Mouse (Mus musculus): ENCODE measurements at regions not wholly inside any gene's neighbourhood (a gene's known extent, or its start where the extent isn't known, plus 50 kb on each side); places are given as distances from the start of the nearest gene placed in this dataset.

DNA sequence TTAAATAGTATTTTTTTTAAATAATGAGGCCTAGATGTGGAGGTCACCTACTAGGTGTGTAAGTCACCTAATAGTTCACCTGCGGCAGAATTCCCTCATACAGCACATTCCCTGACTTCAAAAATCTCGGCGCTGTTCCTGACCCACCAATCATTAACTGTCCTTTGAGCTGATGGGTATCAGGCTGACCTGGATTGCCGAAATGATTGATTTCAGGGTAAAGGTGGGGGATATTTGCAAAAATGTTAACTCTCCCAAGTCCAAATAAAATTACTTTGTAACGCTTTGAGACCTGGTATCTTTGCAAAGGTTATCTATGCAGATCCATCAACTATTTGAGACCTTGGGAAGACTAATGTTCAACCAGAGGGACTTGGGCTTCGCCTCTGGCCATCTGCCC, 82.9 kb upstream of the Pced1b start:
- Histone ChIP-seq H3K4me3 (replicated peaks) (no peak overlapping the region), H3K36me3 (no peaks in the 10 kb centered on the region), H3K9ac (no peak overlapping the region), H3K4me1 (peaks cover 9% of the 10 kb centered on the region; the same call in 1 of the 2 replicates), H3K9me3 (replicated peaks) (no peaks in the 10 kb centered on the region), H3K27me3 (no peaks in the 10 kb centered on the region), H3K27ac (peak overlapping the region; percentile 70; the same call in 1 of the 2 replicates), H3K4me2 (no peak overlapping the region)
- 70% methylated on average over 6 of the region's 6 CpGs for WGBS
- ATAC-seq (replicated peaks; ENCODE audit: low FRiP score): no peak

DNA sequence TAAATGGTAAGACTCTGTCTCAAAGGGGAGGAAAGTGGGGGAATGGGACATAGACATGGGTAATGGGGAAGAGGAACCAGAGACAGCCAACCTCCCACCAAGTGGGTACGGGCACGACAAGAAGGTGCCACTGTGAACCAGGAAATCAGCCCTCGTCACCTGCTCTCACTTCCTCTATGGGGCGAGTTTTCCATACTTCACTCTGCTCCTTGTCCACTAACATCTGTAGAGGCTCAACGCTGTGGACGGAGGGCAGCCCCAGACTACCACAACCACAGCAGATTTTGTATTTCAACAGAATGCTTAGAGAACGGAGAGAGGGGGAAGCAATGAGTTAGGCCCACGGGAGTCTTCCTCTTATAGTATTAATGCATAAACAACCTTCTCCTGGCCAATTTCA, 83.8 kb upstream of the Pced1b start:
- no peak for ATAC-seq (replicated peaks; ENCODE audit: low FRiP score)
- H3K4me2 ChIP-seq: no peak overlapping the region
- no peak overlapping the region for H3K9ac ChIP-seq
- no peaks in the 10 kb centered on the region for H3K36me3 ChIP-seq
- H3K4me3 ChIP-seq (replicated peaks): no peak overlapping the region
- H3K9me3 ChIP-seq (replicated peaks): no peaks in the 10 kb centered on the region
- WGBS: 90% methylated on average over 8 of the region's 8 CpGs
- peaks cover 9% of the 10 kb centered on the region; the same call in 1 of the 2 replicates for H3K4me1 ChIP-seq
- no peak overlapping the region for H3K27ac ChIP-seq
- no peaks in the 10 kb centered on the region for H3K27me3 ChIP-seq

DNA sequence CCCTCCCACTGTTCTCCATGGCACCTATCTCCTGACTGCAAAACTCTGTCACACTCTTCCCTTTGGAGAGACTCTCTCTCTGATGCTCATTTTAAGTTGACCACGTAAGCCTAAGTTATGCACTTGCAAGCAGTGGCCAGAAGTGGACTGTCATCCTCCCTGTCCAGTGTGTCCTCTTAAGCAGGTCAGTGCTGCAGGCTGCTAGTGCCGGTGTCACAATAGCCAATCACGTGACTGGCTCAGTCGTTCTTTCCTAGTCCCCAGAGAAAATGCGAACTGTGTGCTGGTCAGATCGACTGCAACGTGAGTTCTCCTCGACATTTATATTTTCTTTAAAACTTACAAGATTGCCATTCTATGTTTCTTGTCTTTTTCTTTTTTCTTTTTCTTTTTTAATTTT, 84.6 kb upstream of the Pced1b start:
- Histone ChIP-seq H3K9me3 (replicated peaks) (no peaks in the 10 kb centered on the region), H3K4me2 (no peak overlapping the region), H3K4me3 (replicated peaks) (no peak overlapping the region), H3K27me3 (no peaks in the 10 kb centered on the region), H3K27ac (no peak overlapping the region), H3K4me1 (peaks cover 11% of the 10 kb centered on the region; the same call in 1 of the 2 replicates), H3K36me3 (no peaks in the 10 kb centered on the region), H3K9ac (no peak overlapping the region)
- 86% methylated on average over 8 of the region's 8 CpGs for WGBS
- ATAC-seq (replicated peaks; ENCODE audit: low FRiP score): no peak

DNA sequence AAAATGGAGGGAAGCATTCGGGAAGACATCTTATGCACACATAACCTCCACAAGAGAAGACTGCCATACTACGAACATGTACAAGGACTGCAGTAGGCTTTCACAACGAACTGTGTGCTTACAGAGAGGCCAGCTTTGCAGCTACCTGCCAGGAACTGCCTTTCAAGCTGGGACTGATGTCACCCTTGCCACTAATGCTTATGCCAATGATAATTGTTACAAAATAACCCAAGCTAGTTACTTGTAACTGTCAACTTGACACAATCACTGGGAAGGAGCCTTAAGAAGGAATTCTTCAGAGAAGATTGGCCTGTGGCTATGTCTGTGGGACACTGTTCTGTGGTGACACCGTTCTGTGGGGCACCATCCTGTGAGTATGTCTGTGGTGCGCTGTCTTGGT, 85.4 kb upstream of the Pced1b start:
- Histone ChIP-seq H3K4me1 (peaks cover 11% of the 10 kb centered on the region; the same call in 1 of the 2 replicates), H3K27me3 (no peaks in the 10 kb centered on the region), H3K27ac (no peak overlapping the region), H3K9me3 (replicated peaks) (no peaks in the 10 kb centered on the region), H3K4me3 (replicated peaks) (no peak overlapping the region), H3K9ac (no peak overlapping the region), H3K4me2 (no peak overlapping the region), H3K36me3 (no peaks in the 10 kb centered on the region)
- ATAC-seq (replicated peaks; ENCODE audit: low FRiP score): no peak
- 91% methylated on average over 5 of the region's 5 CpGs for WGBS

DNA sequence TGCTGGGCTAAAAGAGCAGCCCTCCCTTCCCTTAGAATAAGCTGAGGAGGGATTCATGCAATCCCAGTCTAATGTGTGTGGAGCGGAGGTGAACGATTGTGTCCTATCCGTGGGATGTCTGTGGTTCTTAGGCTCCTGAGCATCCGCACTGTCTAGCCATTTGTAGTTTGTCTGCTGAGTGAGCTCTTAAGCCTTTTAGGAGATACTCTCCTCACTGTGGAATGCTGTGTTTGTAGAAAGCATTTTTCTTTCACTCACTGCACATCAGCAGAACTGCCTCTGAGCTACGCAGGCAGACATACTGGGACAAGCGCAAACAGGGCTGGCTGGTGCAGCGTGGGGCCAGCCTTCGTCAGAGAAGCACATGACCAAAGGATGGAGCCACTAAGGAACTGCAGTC, 94.6 kb upstream of the Pced1b start:
- peaks cover 6% of the 10 kb centered on the region; the same call in 1 of the 2 replicates for H3K4me1 ChIP-seq
- H3K9ac ChIP-seq: no peak overlapping the region
- 72% methylated on average over 8 of the region's 8 CpGs for WGBS
- H3K36me3 ChIP-seq: no peaks in the 10 kb centered on the region
- no peak overlapping the region for H3K27ac ChIP-seq
- no peak overlapping the region for H3K4me2 ChIP-seq
- H3K27me3 ChIP-seq: no peaks in the 10 kb centered on the region
- ATAC-seq (replicated peaks; ENCODE audit: low FRiP score): no peak
- no peak overlapping the region for H3K4me3 ChIP-seq (replicated peaks)
- H3K9me3 ChIP-seq (replicated peaks): no peaks in the 10 kb centered on the region; the same call in 1 of the 2 replicates

DNA sequence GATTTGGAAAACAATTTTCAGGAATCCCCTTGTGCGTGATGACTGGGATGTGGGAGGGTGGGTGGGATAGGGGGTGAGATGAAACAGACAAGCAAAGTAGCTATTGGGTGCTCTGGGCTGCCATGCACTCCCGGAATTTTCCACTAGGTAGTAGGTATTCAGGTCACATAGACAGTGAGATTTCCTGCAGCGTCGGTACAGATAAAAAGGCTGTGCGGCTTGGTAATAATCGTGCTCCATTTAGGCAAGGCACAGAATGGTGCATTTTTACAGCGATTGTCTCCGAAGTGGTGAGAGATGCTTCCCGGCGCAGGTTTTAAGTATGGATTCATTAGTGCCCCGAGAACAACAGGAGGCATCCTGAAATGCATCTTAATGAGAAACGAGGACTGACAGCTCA, 95.1 kb upstream of the Pced1b start:
- Histone ChIP-seq H3K27ac (no peak overlapping the region), H3K4me3 (replicated peaks) (no peak overlapping the region), H3K4me2 (no peak overlapping the region), H3K9me3 (replicated peaks) (no peaks in the 10 kb centered on the region; the same call in 1 of the 2 replicates), H3K27me3 (no peaks in the 10 kb centered on the region), H3K4me1 (peaks cover 6% of the 10 kb centered on the region; the same call in 1 of the 2 replicates), H3K9ac (no peak overlapping the region), H3K36me3 (no peaks in the 10 kb centered on the region)
- ATAC-seq (replicated peaks; ENCODE audit: low FRiP score): no peak
- WGBS: 88% methylated on average over 12 of the region's 12 CpGs

DNA sequence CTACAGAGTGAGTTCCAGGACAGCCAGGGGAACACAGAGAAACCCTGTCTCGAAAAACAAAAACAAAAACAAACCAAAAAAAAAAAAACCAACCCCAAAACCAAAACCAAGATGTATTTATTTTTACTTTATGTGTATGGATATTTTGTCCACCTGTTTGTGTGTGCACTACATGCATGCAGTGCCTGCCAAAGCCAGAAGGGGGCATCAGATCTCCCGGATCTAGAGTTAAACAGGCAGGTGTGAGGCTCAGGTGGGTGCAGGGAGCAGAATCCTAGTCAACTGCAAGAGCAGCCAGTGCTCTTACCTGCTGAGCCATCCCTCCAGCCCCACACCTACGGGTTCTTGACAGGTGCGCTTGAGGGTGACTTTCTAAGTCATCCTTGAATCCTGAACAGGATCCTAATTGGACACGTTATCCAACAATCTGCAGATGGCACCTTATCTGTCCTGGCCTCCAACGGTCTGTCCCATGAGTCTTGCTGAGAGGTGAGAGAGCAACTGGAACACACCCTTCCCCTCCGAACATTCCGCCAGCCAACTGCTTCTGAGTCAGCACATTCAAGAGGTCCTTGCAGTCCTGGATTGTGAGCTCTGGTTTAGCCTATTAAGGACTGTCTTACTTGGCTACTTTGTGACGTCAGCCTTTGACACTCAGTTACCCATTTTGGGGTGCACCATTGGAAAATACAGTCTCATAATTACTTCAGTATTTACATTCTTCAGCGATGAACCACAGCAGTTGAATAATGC, 95.4 kb upstream of the Slc38a4 start:
- WGBS: 90% methylated on average over 10 of the region's 10 CpGs
- Histone ChIP-seq H3K4me2 (no peak overlapping the region), H3K9ac (no peak overlapping the region), H3K36me3 (no peaks in the 10 kb centered on the region), H3K4me1 (peaks cover 6% of the 10 kb centered on the region; the same call in 1 of the 2 replicates), H3K4me3 (replicated peaks) (no peak overlapping the region), H3K27me3 (no peaks in the 10 kb centered on the region), H3K9me3 (replicated peaks) (no peaks in the 10 kb centered on the region; the same call in 1 of the 2 replicates), H3K27ac (no peak overlapping the region)
- ATAC-seq (replicated peaks; ENCODE audit: low FRiP score): no peak

DNA sequence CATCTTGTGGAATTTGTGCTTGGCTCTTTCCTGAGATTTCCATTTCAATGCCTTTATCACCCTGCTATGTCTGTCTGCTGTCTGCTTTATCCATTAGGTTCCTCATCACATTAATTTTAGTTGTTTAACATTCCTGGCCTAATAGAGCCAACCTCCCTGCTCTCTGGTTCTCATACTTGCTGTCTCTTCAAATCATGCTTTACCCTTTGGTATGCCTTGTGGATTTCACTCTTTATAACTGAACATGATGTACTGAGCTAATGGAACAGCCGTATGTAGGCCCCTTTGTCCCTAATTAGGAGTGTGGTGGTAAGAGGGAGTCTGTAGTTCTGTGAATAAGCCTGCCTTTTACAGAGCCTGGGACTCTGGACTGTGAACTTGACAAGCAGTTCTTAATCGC, 86.2 kb upstream of the Slc38a4 start:
- no peak for ATAC-seq (replicated peaks; ENCODE audit: low FRiP score)
- H3K4me1 ChIP-seq: no peaks in the 10 kb centered on the region
- peaks cover 7% of the 10 kb centered on the region; the same call in 1 of the 2 replicates for H3K9me3 ChIP-seq (replicated peaks)
- H3K4me2 ChIP-seq: no peak overlapping the region
- no peak overlapping the region for H3K9ac ChIP-seq
- no peaks in the 10 kb centered on the region for H3K36me3 ChIP-seq
- H3K4me3 ChIP-seq (replicated peaks): no peak overlapping the region
- no peak overlapping the region for H3K27ac ChIP-seq
- 89% methylated on average over 2 of the region's 2 CpGs for WGBS
- H3K27me3 ChIP-seq: no peaks in the 10 kb centered on the region

DNA sequence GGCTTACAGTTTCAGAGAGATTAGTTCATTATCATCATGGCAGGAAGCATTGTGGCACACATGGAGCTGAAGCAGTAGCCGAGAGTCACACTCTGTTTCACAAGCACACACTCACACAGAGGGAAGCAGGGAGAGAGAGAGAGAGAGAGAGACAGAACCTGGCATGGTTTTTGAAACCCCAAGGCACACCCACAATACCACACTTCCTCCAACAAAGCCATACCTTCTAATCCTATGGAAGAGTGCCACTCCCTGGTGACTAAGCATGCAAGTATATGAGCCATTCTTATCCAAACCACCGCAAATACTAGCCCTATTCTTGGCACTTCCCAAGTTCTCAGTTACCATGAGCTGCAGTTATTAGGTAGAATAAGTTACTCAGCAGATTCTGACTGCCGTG, 82.5 kb upstream of the Slc38a4 start:
- Histone ChIP-seq H3K9me3 (replicated peaks) (peaks cover 7% of the 10 kb centered on the region; the same call in 1 of the 2 replicates), H3K9ac (no peak overlapping the region), H3K4me3 (replicated peaks) (no peak overlapping the region), H3K36me3 (no peaks in the 10 kb centered on the region), H3K4me2 (no peak overlapping the region), H3K4me1 (no peaks in the 10 kb centered on the region; the same call in 1 of the 2 replicates), H3K27ac (no peak overlapping the region), H3K27me3 (no peaks in the 10 kb centered on the region)
- ATAC-seq (replicated peaks; ENCODE audit: low FRiP score): no peak
- WGBS: 84% methylated on average over 3 of the region's 3 CpGs

DNA sequence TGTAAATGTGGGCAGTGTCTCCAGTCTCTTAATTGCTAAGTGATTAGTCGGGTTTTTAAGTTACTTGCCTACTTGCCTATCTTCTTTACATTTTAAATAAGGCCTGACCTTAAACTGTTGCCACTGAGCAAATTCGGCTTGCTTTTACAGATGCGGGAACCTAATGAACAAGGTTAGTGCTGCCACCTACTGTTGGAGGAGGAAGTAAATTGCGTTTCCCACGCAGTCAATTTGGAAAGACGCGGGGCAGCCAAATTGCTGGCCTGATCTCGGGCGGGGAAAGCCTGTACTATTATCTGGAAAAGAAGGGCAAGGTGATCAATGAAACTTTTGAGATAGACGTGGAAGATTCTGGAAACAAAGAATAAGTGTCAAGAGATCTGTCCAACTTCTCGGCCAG, 79.5 kb upstream of the Slc38a4 start:
- WGBS: 10% methylated on average over 11 of the region's 11 CpGs
- Histone ChIP-seq H3K4me1 (no peaks in the 10 kb centered on the region; the same call in 1 of the 2 replicates), H3K4me3 (replicated peaks) (no peak overlapping the region), H3K9ac (no peak overlapping the region), H3K36me3 (no peaks in the 10 kb centered on the region), H3K27ac (no peak overlapping the region), H3K27me3 (no peaks in the 10 kb centered on the region), H3K9me3 (replicated peaks) (peaks cover 7% of the 10 kb centered on the region; the same call in 1 of the 2 replicates), H3K4me2 (no peak overlapping the region)
- ATAC-seq (replicated peaks; ENCODE audit: low FRiP score): no peak

DNA sequence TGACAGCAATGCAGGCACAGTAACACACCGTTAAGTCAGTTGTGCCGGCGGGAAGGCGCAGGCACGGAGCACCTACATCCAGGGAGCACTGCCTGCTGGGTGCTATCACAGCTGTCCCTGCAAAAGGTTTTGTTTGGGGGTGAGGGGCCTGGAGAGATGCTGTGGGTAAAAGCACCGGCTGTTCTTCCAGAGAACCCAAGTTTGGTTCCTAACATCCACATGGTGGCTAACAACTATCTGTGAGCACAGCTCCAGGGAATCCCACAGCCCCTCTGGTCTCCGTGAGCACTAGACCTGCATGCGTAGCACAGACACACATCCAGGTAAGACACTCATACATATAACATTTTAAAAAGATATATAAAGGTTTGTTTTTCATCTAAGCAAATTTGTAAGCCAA, 72.0 kb upstream of the Slc38a4 start:
- no peaks in the 10 kb centered on the region for H3K9me3 ChIP-seq (replicated peaks)
- no peaks in the 10 kb centered on the region for H3K4me1 ChIP-seq
- H3K9ac ChIP-seq: no peak overlapping the region
- 92% methylated on average over 8 of the region's 8 CpGs for WGBS
- H3K36me3 ChIP-seq: no peaks in the 10 kb centered on the region
- H3K4me3 ChIP-seq (replicated peaks): no peak overlapping the region
- no peaks in the 10 kb centered on the region for H3K27me3 ChIP-seq
- no peak overlapping the region for H3K27ac ChIP-seq
- ATAC-seq (replicated peaks; ENCODE audit: low FRiP score): no peak
- no peak overlapping the region for H3K4me2 ChIP-seq

DNA sequence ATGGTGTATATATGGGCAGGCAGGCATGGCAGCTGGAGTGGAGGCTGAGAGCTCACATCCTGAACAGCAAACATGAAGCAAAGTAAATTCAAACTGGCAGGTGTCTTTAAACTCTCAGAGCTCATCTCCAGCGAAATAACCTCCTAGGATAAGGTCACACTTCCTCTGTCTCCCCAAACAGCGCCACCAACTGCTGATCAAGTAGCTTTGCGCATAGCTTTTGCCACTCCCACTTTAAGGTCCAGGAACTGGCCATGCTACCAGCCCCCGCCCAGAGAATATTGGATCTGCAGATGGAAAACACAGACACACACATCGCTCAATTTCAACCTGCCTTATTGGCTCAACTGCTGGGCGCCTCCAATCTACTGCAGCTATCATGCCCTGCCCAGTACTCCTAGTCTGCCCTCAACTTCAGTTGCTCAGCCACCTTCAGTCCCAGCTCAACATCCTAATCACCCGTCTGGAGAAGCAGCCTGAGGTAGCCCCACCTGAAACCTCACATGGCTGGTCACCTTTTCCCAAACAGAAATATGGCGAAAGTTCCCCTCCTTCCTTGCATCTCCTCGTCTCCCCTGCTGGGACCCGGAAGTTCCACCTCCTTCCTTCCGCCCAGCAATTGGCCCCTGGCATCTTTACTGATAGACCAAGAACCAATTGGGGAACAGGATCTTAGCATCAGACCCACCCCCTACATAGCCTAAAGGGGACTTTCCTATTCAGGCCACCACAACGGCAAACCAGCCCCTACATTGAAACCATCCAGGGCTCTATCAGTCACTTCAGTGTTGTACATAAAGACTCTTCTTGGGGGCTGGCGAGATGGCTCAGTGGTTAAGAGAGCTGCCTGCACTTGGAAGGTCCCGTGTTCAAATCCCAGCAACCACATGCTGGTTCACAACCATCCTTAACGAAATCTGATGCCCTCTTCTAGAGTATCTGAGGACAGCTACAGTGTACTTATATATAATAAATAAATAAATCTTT, 70.4 kb upstream of the Slc38a4 start:
- H3K4me3 ChIP-seq (replicated peaks): no peak overlapping the region
- no peak overlapping the region for H3K27ac ChIP-seq
- no peaks in the 10 kb centered on the region for H3K9me3 ChIP-seq (replicated peaks)
- H3K27me3 ChIP-seq: no peaks in the 10 kb centered on the region
- H3K4me2 ChIP-seq: no peak overlapping the region
- H3K4me1 ChIP-seq: no peaks in the 10 kb centered on the region
- no peaks in the 10 kb centered on the region for H3K36me3 ChIP-seq
- ATAC-seq (replicated peaks; ENCODE audit: low FRiP score): no peak
- WGBS: 88% methylated on average over 15 of the region's 15 CpGs
- no peak overlapping the region for H3K9ac ChIP-seq

Measured in kidney, embryonic 15.5 days (tissue).